Mouse (Mus musculus): Measurements from ENCODE around the gene Slc28a1.

DNA sequence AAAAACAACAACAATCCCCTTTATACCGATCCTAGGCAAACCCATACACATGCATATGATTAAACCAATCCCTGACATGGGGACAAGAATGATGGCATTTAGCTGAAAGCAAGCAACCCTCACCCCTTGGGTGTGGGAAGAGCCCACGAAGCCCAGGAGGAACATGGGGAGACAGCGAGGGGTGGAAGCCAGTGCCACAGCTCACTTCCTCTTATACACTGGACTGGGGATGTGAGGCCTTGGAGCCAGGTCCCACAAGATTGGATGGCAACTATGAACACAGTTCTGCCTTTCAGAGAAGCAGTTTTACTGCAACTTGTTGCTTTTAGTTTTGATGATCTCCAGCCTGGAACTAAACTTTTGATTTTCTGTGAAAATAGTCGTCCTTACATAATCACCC lies 85.2 kb downstream of the Slc28a1 start:
- TF ChIP-seq CTCF (IDR thresholded peaks at IDR 0.05; ENCODE audit: insufficient read depth, low read depth, low read length) (no peak), POLR2A (IDR thresholded peaks at IDR 0.05; ENCODE audit: insufficient read depth, low read depth, low read length) (no peak)
